ENCODE assay signal across 17 mouse cellular contexts in the genomic region with DNA sequence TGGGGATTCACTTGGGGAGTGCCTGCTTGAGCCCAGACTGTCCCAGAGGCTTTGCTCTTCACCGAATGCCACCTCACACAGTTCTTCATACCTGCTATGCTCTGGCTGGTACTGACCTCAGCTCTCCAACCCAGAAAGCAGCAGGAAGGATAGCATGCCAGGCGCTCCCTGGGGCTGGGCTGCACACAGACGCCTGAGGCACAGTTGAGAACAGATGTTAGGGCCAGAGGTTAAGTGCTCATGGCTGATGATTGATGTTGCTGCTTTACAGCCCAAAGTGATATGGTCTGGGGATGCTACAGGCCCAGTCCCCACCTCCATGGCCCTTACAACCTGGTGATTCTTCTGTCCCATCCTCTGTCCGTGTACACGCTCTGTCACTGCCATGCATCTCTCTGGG. TPM values are rescaled to one million over a fixed set of nuclear protein-coding genes. Genes with fewer than 3 reads are reported as not detected.
DNase-seq lines count a peak whose midpoint lies in the region; ATAC-seq and TF ChIP-seq lines count a peak whose summit lies in the region.
"Had no signal": no experiment of that assay in that cellular context is flagged by ENCODE, and none has a peak within 500 bp of the region (broad histone marks: within the 10 kb centered on the region; RNA-seq: fewer than 3 reads in every experiment).

No protein-coding gene starts in this region.

- H3K4me2 ChIP-seq in hindbrain, embryonic 11.5 days (replicated peaks; ENCODE audit: low read depth, low read length): no peak overlapping the region
- H3K4me2 ChIP-seq in hindbrain, embryonic 16.5 days (ENCODE audit: low read length): no peak overlapping the region
- H3K4me2 ChIP-seq in embryonic facial prominence, embryonic 11.5 days (ENCODE audit: low read depth, low read length): no peak overlapping the region
- no peak overlapping the region for H3K4me2 ChIP-seq in limb, embryonic 11.5 days (ENCODE audit: low read depth, severe bottlenecking)
- H3K4me2 ChIP-seq: heart, embryonic 13.5 days; liver, embryonic 15.5 days had no signal

- peak; percentile 69 for DNase-seq in hindbrain, embryonic 11.5 days (ENCODE audit: low spot score)
- DNase-seq in embryonic facial prominence, embryonic 11.5 days (ENCODE audit: low spot score): peak; percentile 24
- DNase-seq in limb, embryonic 11.5 days (ENCODE audit: low spot score): peak; percentile 69
- no peak for DNase-seq in thymus, postnatal 25 days
- no peak for DNase-seq in forebrain, embryonic 10.5 days (ENCODE audit: extremely low spot score, low spot score)
- DNase-seq: adrenal gland, postnatal 36 days; cerebellum, postnatal 25 days; gastrocnemius, postnatal 36 days; layer of hippocampus, adult 9-11 months; midbrain, embryonic 14.5 days; right cerebral cortex, adult 18-20 months had no signal

- WGBS in hindbrain, embryonic 11.5 days: 45% methylated on average over 5 of the region's 5 CpGs
- 57% methylated on average over 5 of the region's 5 CpGs for WGBS in hindbrain, embryonic 16.5 days
- WGBS in embryonic facial prominence, embryonic 11.5 days: 40% methylated on average over 5 of the region's 5 CpGs
- WGBS in limb, embryonic 11.5 days: 23% methylated on average over 5 of the region's 5 CpGs
- 73% methylated on average over 5 of the region's 5 CpGs for WGBS in forebrain, embryonic 10.5 days

- H3K4me3 ChIP-seq in hindbrain, embryonic 11.5 days (ENCODE audit: low read depth, low read length): no peak overlapping the region
- H3K4me3 ChIP-seq in hindbrain, embryonic 16.5 days (ENCODE audit: low read length): no peak overlapping the region
- H3K4me3 ChIP-seq in C2C12 (ENCODE audit: insufficient read depth, poor library complexity, severe bottlenecking): no peak overlapping the region
- H3K4me3 ChIP-seq in embryonic facial prominence, embryonic 11.5 days (ENCODE audit: low read depth, low read length): no peak overlapping the region
- no peak overlapping the region for H3K4me3 ChIP-seq in limb, embryonic 11.5 days (ENCODE audit: low read depth, low read length)
- H3K4me3 ChIP-seq in forebrain, embryonic 10.5 days: no peak overlapping the region
- H3K4me3 ChIP-seq: heart, embryonic 13.5 days; liver, embryonic 15.5 days had no signal

- peak; percentile 55 for ATAC-seq in hindbrain, embryonic 11.5 days (ENCODE audit: low FRiP score)
- no peak for ATAC-seq in hindbrain, embryonic 16.5 days
- ATAC-seq in embryonic facial prominence, embryonic 11.5 days (replicated peaks; ENCODE audit: insufficient number of reproducible peaks, low FRiP score, low TSS enrichment, low read depth): no peak
- no peak; the same call in 1 of the 2 replicates for ATAC-seq in limb, embryonic 11.5 days (ENCODE audit: insufficient number of reproducible peaks, low FRiP score, low TSS enrichment, low read depth)
- ATAC-seq in erythroblast, adult 5-6 weeks (replicated peaks; ENCODE audit: low FRiP score, poor library complexity, severe bottlenecking): no peak
- ATAC-seq: inflammation-experienced regulatory T-cells, adult 6 months had no signal

- no peaks in the 10 kb centered on the region for H3K27me3 ChIP-seq in hindbrain, embryonic 11.5 days (ENCODE audit: control insufficient read depth, insufficient read depth, low read length)
- H3K27me3 ChIP-seq in hindbrain, embryonic 16.5 days (replicated peaks; ENCODE audit: control insufficient read depth, insufficient read depth, low read length): no peaks in the 10 kb centered on the region
- peaks cover 49% of the 10 kb centered on the region for H3K27me3 ChIP-seq in C2C12 (ENCODE audit: control insufficient read depth, insufficient read depth, insufficient read length)
- H3K27me3 ChIP-seq in embryonic facial prominence, embryonic 11.5 days (ENCODE audit: control insufficient read depth, insufficient read depth, low read length): no peaks in the 10 kb centered on the region
- 0 out of 2 replicates have a peak, but pooled peaks cover 2% of the 10 kb centered on the region for H3K27me3 ChIP-seq in limb, embryonic 11.5 days (ENCODE audit: control insufficient read depth, insufficient read depth, low read length)
- H3K27me3 ChIP-seq in forebrain, embryonic 10.5 days (ENCODE audit: poor library complexity, severe bottlenecking): no peaks in the 10 kb centered on the region

- peaks cover 10% of the 10 kb centered on the region for H3K4me1 ChIP-seq in hindbrain, embryonic 11.5 days (replicated peaks; ENCODE audit: control insufficient read depth, insufficient read depth, low read length)
- H3K4me1 ChIP-seq in hindbrain, embryonic 16.5 days (ENCODE audit: control insufficient read depth, insufficient read depth, low read depth, low read length): peaks cover 14% of the 10 kb centered on the region; the same call in 1 of the 2 replicates
- H3K4me1 ChIP-seq in embryonic facial prominence, embryonic 11.5 days (ENCODE audit: control insufficient read depth, insufficient read depth, low read length): peaks cover 2% of the 10 kb centered on the region; the same call in 1 of the 2 replicates
- H3K4me1 ChIP-seq in limb, embryonic 11.5 days (ENCODE audit: control insufficient read depth, insufficient read depth, low read length): peaks cover 30% of the 10 kb centered on the region
- H3K4me1 ChIP-seq in forebrain, embryonic 10.5 days: peaks cover 33% of the 10 kb centered on the region
- H3K4me1 ChIP-seq: liver, embryonic 15.5 days had no signal

- TF ChIP-seq CTCF in C2C12 (IDR thresholded peaks at IDR 0.05; ENCODE audit: control insufficient read depth, insufficient read depth, insufficient read length): no peak

- no peaks in the 10 kb centered on the region for H3K79me2 ChIP-seq in C2C12 (ENCODE audit: control insufficient read depth, insufficient read depth)

- H3K36me3 ChIP-seq in hindbrain, embryonic 11.5 days (ENCODE audit: control insufficient read depth, insufficient read depth, low read length): no peaks in the 10 kb centered on the region
- H3K36me3 ChIP-seq in hindbrain, embryonic 16.5 days (ENCODE audit: control insufficient read depth, insufficient read depth, low read length): no peaks in the 10 kb centered on the region
- no peaks in the 10 kb centered on the region for H3K36me3 ChIP-seq in C2C12 (ENCODE audit: control insufficient read depth, insufficient read depth)
- no peaks in the 10 kb centered on the region for H3K36me3 ChIP-seq in embryonic facial prominence, embryonic 11.5 days (replicated peaks; ENCODE audit: control insufficient read depth, insufficient read depth, low read depth, low read length)
- no peaks in the 10 kb centered on the region for H3K36me3 ChIP-seq in limb, embryonic 11.5 days (ENCODE audit: control insufficient read depth, insufficient read depth, low read length)
- no peaks in the 10 kb centered on the region for H3K36me3 ChIP-seq in forebrain, embryonic 10.5 days (replicated peaks)
- H3K36me3 ChIP-seq: heart, embryonic 13.5 days; liver, embryonic 15.5 days had no signal

- no peaks in the 10 kb centered on the region for H3K79me3 ChIP-seq in C2C12 (ENCODE audit: low read depth)

- H3ac ChIP-seq in C2C12 (ENCODE audit: control insufficient read depth, insufficient read length, low read depth): no peak overlapping the region

- no peak overlapping the region for H3K9ac ChIP-seq in hindbrain, embryonic 11.5 days (ENCODE audit: low read depth, low read length)
- H3K9ac ChIP-seq in hindbrain, embryonic 16.5 days (ENCODE audit: low read depth, low read length): no peak overlapping the region
- H3K9ac ChIP-seq in embryonic facial prominence, embryonic 11.5 days (replicated peaks; ENCODE audit: low read length): no peak overlapping the region
- H3K9ac ChIP-seq in limb, embryonic 11.5 days (ENCODE audit: low read length): no peak overlapping the region
- H3K9ac ChIP-seq: liver, embryonic 15.5 days had no signal

- H3K9me3 ChIP-seq in hindbrain, embryonic 11.5 days (ENCODE audit: control insufficient read depth, low read length): no peaks in the 10 kb centered on the region
- H3K9me3 ChIP-seq in hindbrain, embryonic 16.5 days (ENCODE audit: control insufficient read depth, low read length): no peaks in the 10 kb centered on the region
- no peaks in the 10 kb centered on the region for H3K9me3 ChIP-seq in embryonic facial prominence, embryonic 11.5 days (replicated peaks; ENCODE audit: control insufficient read depth, low read length)
- no peaks in the 10 kb centered on the region for H3K9me3 ChIP-seq in limb, embryonic 11.5 days (ENCODE audit: control insufficient read depth, low read length)
- H3K9me3 ChIP-seq in forebrain, embryonic 10.5 days: no peaks in the 10 kb centered on the region
- H3K9me3 ChIP-seq: heart, embryonic 13.5 days; liver, embryonic 15.5 days had no signal

- peak overlapping the region; percentile 48; the same call in 1 of the 2 replicates for H3K27ac ChIP-seq in hindbrain, embryonic 11.5 days (ENCODE audit: low read depth, low read length)
- no peak overlapping the region for H3K27ac ChIP-seq in hindbrain, embryonic 16.5 days (ENCODE audit: low read depth, low read length)
- no peak overlapping the region for H3K27ac ChIP-seq in embryonic facial prominence, embryonic 11.5 days (replicated peaks; ENCODE audit: low read depth, low read length)
- no peak overlapping the region for H3K27ac ChIP-seq in limb, embryonic 11.5 days (replicated peaks; ENCODE audit: low read depth, low read length)
- no peak overlapping the region for H3K27ac ChIP-seq in forebrain, embryonic 10.5 days
- H3K27ac ChIP-seq: heart, embryonic 13.5 days; liver, embryonic 15.5 days had no signal

TF ChIP-seq in C2C12, 6 proteins besides CTCF, POLR2A, EP300 and RAD21:
- peak; percentile 26 for TF ChIP-seq MYOD1 (IDR thresholded peaks at IDR 0.05; ENCODE audit: control insufficient read depth, insufficient read length, low read depth)
- TF ChIP-seq MAX (IDR thresholded peaks at IDR 0.05): no peak
- no peak for TF ChIP-seq USF1 (IDR thresholded peaks at IDR 0.05; ENCODE audit: low read depth)
- TF ChIP-seq CEBPB (IDR thresholded peaks at IDR 0.05; ENCODE audit: low read depth): no peak

RNA-seq across cellular contexts. Expression of gene Dmrtb1, which starts 59.1 kb away (rescaled TPM):
- 13.8 and 16.6 TPM in 2 replicates for polyA plus RNA-seq in hindbrain, embryonic 11.5 days (2014; fragmentation: Nextera tagmentation; extraction: Ambion mirVana)
- polyA plus RNA-seq in hindbrain, embryonic 16.5 days (2015; fragmentation: Nextera tagmentation; extraction: Ambion mirVana): 10.9 and 15.8 TPM in 2 replicates
- 0.05 TPM for polyA plus RNA-seq in C2C12 (2012; fragmentation: generic; extraction: Trizol)
- 2.0 and 2.4 TPM in 2 replicates for polyA plus RNA-seq in embryonic facial prominence, embryonic 11.5 days (2014; fragmentation: Nextera tagmentation; extraction: Ambion mirVana)
- polyA plus RNA-seq in limb, embryonic 11.5 days (2014; fragmentation: Nextera tagmentation; extraction: Ambion mirVana): 0.11 and 0.14 TPM in 2 replicates
- total RNA-seq in erythroblast, adult 5-6 weeks (2015; ENCODE audit: low replicate concordance): not detected in 2 replicates
- total RNA-seq in erythroblast, adult 5-6 weeks (2017; ENCODE audit: low replicate concordance): not detected in 2 replicates
- 0.87 and 2.7 TPM in 2 replicates for polyA plus RNA-seq in forebrain, embryonic 10.5 days (2016; fragmentation: Nextera tagmentation; extraction: Ambion mirVana)
- total RNA-seq: adrenal gland, postnatal 36 days; gastrocnemius, postnatal 36 days had no signal
- polyA plus RNA-seq: inflammation-experienced regulatory T-cells, adult 6 months; liver, embryonic 15.5 days had no signal

Comparison
In these comparisons a context has a peak if more than half of its experiments do, and no peak if none do; other contexts are left out.
1. DNase-seq: peak in hindbrain, embryonic 11.5 days (single experiment), embryonic facial prominence, embryonic 11.5 days (single experiment) and limb, embryonic 11.5 days (single experiment); none in thymus, postnatal 25 days (single experiment) and forebrain, embryonic 10.5 days (single experiment).